Mouse (Mus musculus) spleen, adult 2 months (tissue): Measurements from ENCODE around the gene Prdm12. TPM values are rescaled to one million over a fixed set of nuclear protein-coding genes. Genes with fewer than 3 reads are reported as not detected.

ENCODE experiments used
- DNase-seq, 2 experiments: peaks; one replicate each; pipeline versions ENCODE4 v3.0.0 to v3.0.0-alpha.2; 2012 to 2021; ENCODE audit warnings: low spot score in 2 of 2, low read depth in 1 of 2
- H3K27ac ChIP-seq: fragments of 200-500 bp; 2 replicates; pipeline ENCODE4 v1.5.1; 2012; ENCODE audit warnings: low read length, inconsistent platforms; ENCODE audit not compliant: insufficient read depth
- H3K27me3 ChIP-seq: fragments of 200-500 bp; 2 replicates; pipeline ENCODE4 v1.6.1; 2012; ENCODE audit warnings: mild to moderate bottlenecking, moderate library complexity, low read length, inconsistent platforms; ENCODE audit not compliant: control insufficient read depth, insufficient read depth
- H3K36me3 ChIP-seq: fragments of 200-500 bp; 2 replicates; pipeline ENCODE4 v1.6.1; 2012; ENCODE audit warnings: mild to moderate bottlenecking, low read length, inconsistent platforms; ENCODE audit not compliant: control insufficient read depth, insufficient read depth
- H3K4me1 ChIP-seq: fragments of 200-500 bp; 2 replicates; pipeline ENCODE4 v1.6.1; 2011; ENCODE audit warnings: inconsistent platforms; ENCODE audit not compliant: control insufficient read depth, insufficient read depth, insufficient read length
- H3K4me3 ChIP-seq: fragments of 200-500 bp; 2 replicates; pipeline ENCODE4 v1.5.1; 2011; ENCODE audit warnings: mild to moderate bottlenecking, inconsistent platforms; ENCODE audit not compliant: insufficient read depth, insufficient read length; ENCODE audit errors: extremely low read depth
- CTCF ChIP-seq: fragments of 200-500 bp; IDR thresholded peaks from 2 replicates; pipeline ENCODE4 v1.5.1; 2011; ENCODE audit warnings: mild to moderate bottlenecking, inconsistent platforms; ENCODE audit not compliant: insufficient read depth, insufficient read length, insufficient replicate concordance; ENCODE audit errors: extremely low read depth
- POLR2A ChIP-seq: fragments of 200-500 bp; IDR thresholded peaks from 2 replicates; pipeline ENCODE4 v1.6.1; 2011; ENCODE audit warnings: low read depth, low read length, inconsistent platforms
- WGBS: fragments of 180-500 bp; shearing (Covaris S2); methylation state at CpG from one replicate; pipeline ENCODE4 v1.1.7; 2018; 5-methylcytosine and 5-hydroxymethylcytosine counted together
- polyA plus RNA-seq: library from polyadenylated mRNA; depleted of rRNA; stranded (reverse); fragments of >200 nt; gene quantifications from 2 replicates; pipeline ENCODE4 v1.2.3, GENCODE M21; 2012; rRNA removed

The Prdm12 gene
- polyA plus RNA-seq, 1 experiment: not detected

DNA sequence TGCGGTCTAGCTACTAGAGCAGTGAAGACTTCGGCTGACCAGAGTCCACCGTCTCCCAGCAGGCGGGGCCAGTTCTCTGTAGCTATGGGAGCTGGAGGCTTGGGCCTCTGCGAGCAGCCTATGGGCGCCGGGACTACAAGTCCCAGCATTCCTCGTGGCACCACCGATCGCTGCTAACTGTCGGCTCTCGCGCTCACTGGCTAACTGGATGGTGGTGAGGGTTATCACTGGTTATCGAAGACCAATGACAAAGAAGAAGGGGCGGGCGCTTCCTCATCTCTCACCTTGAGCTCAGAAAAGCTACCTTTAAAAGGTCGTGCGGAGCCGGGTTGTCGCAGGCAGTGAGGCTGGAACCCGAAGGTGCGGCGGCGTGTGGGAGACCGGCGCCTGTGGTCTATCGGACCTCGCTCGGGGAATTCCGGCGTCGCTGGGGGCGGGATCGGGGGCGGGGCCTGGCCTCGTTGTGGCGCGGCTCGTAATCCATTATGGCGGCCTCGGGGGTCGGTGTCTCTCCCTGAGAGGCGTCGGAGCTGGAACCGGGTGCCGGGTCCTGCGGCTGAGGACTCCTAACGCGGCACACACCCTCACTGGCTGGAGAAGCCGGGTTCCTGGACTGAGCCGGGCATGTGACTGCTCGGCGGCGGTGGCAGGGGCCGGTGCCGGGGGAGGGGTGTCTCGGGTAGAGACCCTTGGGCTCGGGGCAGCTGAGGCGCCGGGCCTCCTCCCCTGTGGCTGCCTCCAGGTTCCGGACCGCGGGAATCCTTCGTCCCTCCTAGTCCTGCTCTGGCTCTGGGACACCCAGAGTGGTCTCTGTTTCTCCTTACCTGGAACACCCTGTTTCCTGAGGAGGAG, 48.5 kb downstream of the Prdm12 start, which contains the start of gene Abl1:
TSS of gene Abl1 (plus strand) at position 303 of the 852 bp plus-strand sequence.
- 0 out of 2 replicates have a peak, but pooled peaks have one; percentile 2 for TF ChIP-seq CTCF
- TF ChIP-seq POLR2A: no peak; the same call in 1 of the 2 replicates
- Histone ChIP-seq H3K36me3 (no peaks in the 10 kb centered on the region), H3K27me3 (no peaks in the 10 kb centered on the region), H3K4me3 (peak within 1 kb of the TSS; percentile 98), H3K27ac (peak within 1 kb of the TSS; percentile 98), H3K4me1 (peaks cover 5% of the 10 kb centered on the region; the same call in 1 of the 2 replicates)
- DNase-seq: peak; percentile 91 to 92
- 0% methylated on average over 64 of the region's 64 CpGs for WGBS

DNA sequence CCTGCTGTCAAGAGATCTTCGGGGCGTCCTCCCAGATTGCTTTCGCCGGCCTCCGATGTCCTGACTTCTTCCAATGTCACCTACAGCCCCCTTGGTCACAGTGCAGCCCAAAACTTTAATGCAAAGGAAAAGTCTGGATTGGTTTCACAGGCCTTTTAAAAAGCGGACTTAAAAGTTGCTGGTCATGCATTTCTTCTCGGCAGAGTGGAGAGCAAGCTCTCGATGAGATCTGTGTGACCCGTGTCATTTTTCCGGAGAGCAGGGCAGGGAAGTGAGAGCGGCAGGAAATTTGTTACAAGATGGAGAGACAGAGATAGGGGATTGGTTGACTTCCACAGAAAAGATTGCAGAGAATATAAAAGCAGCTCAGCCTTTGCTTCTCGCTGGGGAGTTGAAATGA, 49.2 kb downstream of the Prdm12 start:
- Histone ChIP-seq H3K27me3 (no peaks in the 10 kb centered on the region), H3K4me1 (peaks cover 5% of the 10 kb centered on the region; the same call in 1 of the 2 replicates), H3K27ac (peak overlapping the region; percentile 98; the same call in 1 of the 2 replicates), H3K36me3 (no peaks in the 10 kb centered on the region), H3K4me3 (peak overlapping the region; percentile 98)
- no peak for TF ChIP-seq POLR2A
- no peak for TF ChIP-seq CTCF
- WGBS: 1% methylated on average over 12 of the region's 12 CpGs
- no peak for DNase-seq

DNA sequence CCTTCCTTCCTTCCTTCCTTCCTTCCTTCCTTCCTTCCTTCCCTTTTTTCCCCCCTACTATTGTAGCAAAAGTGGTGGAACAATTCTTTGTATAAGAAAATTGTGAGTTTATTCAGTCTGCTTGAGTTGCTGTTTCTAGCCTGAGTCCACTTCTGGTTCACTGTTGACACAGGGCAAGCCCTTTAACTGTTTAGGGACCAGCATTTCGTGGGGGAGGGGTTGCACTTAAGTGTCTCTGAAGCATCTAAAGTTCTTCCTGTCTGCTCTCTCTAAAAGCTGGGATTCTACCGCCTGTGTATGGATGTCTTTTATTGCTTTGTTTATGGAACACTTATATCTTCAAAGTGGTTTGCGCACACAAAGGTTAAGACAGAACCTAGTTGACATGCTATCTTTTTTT, 50.2 kb downstream of the Prdm12 start:
- TF ChIP-seq POLR2A: no peak
- no peak for TF ChIP-seq CTCF
- Histone ChIP-seq H3K4me1 (peaks cover 5% of the 10 kb centered on the region; the same call in 1 of the 2 replicates), H3K27ac (no peak overlapping the region), H3K4me3 (no peak overlapping the region), H3K36me3 (no peaks in the 10 kb centered on the region; the same call in 1 of the 2 replicates), H3K27me3 (no peaks in the 10 kb centered on the region)
- DNase-seq: no peak
- WGBS: 62% methylated on average over 3 of the region's 3 CpGs

DNA sequence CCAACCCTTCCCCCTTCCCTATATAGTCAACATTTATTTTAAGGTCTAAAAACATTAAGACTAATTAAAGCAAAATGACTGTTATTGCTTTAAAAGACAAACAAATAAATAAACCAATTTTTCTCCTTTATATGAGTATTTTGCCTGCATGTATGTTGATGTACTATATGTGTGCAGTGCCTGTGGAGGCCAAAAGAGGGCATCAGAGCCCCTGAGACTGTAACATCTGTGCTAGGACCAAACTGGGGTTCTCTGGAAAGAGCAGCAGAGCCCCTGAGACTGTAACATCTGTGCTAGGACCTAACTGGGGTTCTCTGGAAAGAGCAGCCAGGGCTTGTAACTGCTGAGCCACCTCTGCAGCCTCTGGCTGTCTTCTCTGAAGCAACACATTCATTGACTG, 58.4 kb downstream of the Prdm12 start:
- H3K4me3 ChIP-seq: no peak overlapping the region
- no peaks in the 10 kb centered on the region for H3K4me1 ChIP-seq
- no peak for TF ChIP-seq CTCF
- no peak for TF ChIP-seq POLR2A
- H3K27me3 ChIP-seq: no peaks in the 10 kb centered on the region
- no peak for DNase-seq
- H3K27ac ChIP-seq: no peak overlapping the region
- H3K36me3 ChIP-seq: peaks cover 9% of the 10 kb centered on the region

DNA sequence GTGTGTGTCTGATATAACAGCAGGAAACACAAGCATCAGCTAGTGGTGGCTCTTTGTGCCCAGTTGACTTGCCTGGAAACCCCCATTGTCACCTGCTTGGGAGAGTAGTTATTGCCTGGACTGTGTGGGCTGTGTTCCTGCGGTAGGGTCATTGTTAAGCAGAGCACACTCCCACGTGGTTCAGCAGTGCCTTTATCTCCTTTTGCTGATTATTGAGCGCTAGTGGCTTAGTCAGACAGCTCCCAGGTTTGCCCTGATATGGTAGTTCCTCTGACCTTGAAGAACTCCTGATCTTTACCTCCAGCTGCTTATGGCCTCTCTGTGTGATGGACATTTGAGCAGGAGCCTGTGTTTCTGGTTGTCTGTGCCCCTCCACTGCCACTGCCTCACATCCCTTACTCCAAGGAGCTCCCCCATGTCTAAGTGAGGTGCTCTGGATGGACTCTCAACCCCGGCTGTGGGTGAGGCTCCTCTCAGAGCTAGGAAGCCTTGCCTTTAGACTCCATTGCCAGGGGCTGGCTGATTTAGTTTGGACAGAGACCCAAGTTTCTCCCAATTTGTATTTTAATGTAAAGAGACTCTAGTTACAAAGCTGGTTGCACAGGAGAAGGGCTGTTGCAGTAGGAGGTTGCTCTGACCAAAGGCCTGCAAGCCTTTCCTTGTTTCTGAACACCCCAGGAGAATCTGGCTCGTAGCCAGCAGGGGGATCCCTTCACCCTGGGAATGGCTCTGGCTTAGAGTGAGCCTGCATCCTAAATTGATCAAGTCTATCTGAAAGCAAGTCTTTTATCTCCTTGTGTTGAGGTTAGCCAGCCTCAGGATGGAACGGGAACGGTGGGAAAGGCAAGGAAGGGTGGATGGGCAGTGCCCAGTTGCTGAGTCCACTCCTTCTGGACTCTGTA, 61.0 kb downstream of the Prdm12 start:
- H3K27ac ChIP-seq: no peak overlapping the region
- WGBS: 78% methylated on average over 7 of the region's 7 CpGs
- H3K4me1 ChIP-seq: no peaks in the 10 kb centered on the region
- no peak overlapping the region for H3K4me3 ChIP-seq
- peaks cover 6% of the 10 kb centered on the region for H3K36me3 ChIP-seq
- H3K27me3 ChIP-seq: no peaks in the 10 kb centered on the region
- no peak for TF ChIP-seq CTCF
- TF ChIP-seq POLR2A: no peak
- DNase-seq: no peak

DNA sequence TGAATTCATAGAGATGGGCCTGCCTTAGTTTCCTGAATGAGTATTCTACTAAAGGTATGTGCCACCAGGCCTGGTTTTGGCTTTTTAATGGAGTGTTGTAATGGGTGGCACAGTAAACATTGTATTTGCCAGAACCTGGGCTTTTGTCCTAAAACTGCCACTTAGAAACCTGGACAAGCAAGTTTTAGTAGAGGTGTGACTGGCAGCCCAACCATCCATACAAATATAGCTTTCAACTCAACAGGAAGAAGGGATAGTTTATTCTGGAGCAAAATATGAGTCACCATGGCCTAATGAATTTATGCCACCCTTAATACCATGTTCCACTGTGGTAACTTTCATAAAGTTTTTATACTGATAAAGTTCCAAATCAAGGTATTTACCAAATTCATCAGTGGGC, 63.4 kb downstream of the Prdm12 start:
- no peak for DNase-seq
- H3K4me3 ChIP-seq: no peak overlapping the region
- TF ChIP-seq CTCF (no peak), POLR2A (no peak)
- no peak overlapping the region for H3K27ac ChIP-seq
- H3K27me3 ChIP-seq: no peaks in the 10 kb centered on the region
- peaks cover 2% of the 10 kb centered on the region; the same call in 1 of the 2 replicates for H3K36me3 ChIP-seq
- no peaks in the 10 kb centered on the region for H3K4me1 ChIP-seq

Other genes with a start within 250 kb of the Prdm12 start
- gene Ass1, start 169.8 kb upstream of the Prdm12 start, polyA plus RNA-seq: 17.5 and 18.9 TPM in 2 replicates
- gene Fubp3, start 67.4 kb upstream of the Prdm12 start, polyA plus RNA-seq: 14.0 and 17.2 TPM in 2 replicates
- 8.2 and 9.1 TPM in 2 replicates for gene Exosc2, start 30.7 kb downstream of the Prdm12 start, polyA plus RNA-seq
- gene Abl1, start 48.3 kb downstream of the Prdm12 start, polyA plus RNA-seq: 43.4 and 49.7 TPM in 2 replicates
- 0.93 and 1.1 TPM in 2 replicates for gene Qrfp, start 170.5 kb downstream of the Prdm12 start, polyA plus RNA-seq
- 0.16 and 0.20 TPM in 2 replicates for gene Fibcd1, start 206.0 kb downstream of the Prdm12 start, polyA plus RNA-seq
- gene Lamc3, start 247.3 kb downstream of the Prdm12 start, polyA plus RNA-seq: 2.1 and 2.7 TPM in 2 replicates